In genomic region chr6:49273934-49274333, GRCm38 (mm10) we compare ENCODE assay signal across 30 mouse cellular contexts. TPM values are rescaled to one million over a fixed set of nuclear protein-coding genes. Genes with fewer than 3 reads are reported as not detected.
DNase-seq lines count a peak whose midpoint lies in the region; ATAC-seq lines count a peak whose summit lies in the region.
"Had no signal": no experiment of that assay in that cellular context is flagged by ENCODE, and none has a peak within 500 bp of the region (broad histone marks: within the 10 kb centered on the region; RNA-seq: fewer than 3 reads in every experiment).

No protein-coding gene starts in this region.

- no peaks in the 10 kb centered on the region for H3K27me3 ChIP-seq in hindbrain, embryonic 11.5 days (ENCODE audit: control insufficient read depth, insufficient read depth, low read length)
- H3K27me3 ChIP-seq in hindbrain, embryonic 13.5 days, result no peaks in the 10 kb centered on the region
- no peaks in the 10 kb centered on the region for H3K27me3 ChIP-seq in neural tube, embryonic 13.5 days
- H3K27me3 ChIP-seq: embryonic facial prominence, embryonic 15.5 days; forebrain, embryonic 12.5 days; heart, embryonic 15.5 days; hindbrain, embryonic 15.5 days; liver, embryonic 13.5 days; Patski had no signal

- peak; percentile 14 for DNase-seq in hindbrain, embryonic 11.5 days (ENCODE audit: low spot score)
- no peak for DNase-seq in neural tube, embryonic 10.5 days (ENCODE audit: extremely low spot score, low spot score)
- peak; percentile 61 for DNase-seq in ZHBTc4 (ENCODE audit: low read depth, low spot score)
- no peak for DNase-seq in right cerebral cortex, adult 2 months (ENCODE audit: low spot score in 2 of 2)
- DNase-seq in lung, adult 18-20 months, result no peak
- DNase-seq: adrenal gland, postnatal 36 days; cerebellum, adult 8-10 months; cerebellum, postnatal 25 days; gastrocnemius, postnatal 14 days; kidney, adult 2 months; kidney, postnatal 4 days; left cerebral cortex, postnatal 4 days; liver, embryonic 13.5 days; lung, embryonic 14.5 days; lung, postnatal 14 days; right cerebral cortex, adult 18-20 months; right cerebral cortex, postnatal 4 days; thymus, adult 2 months; thymus, postnatal 36 days had no signal

- 20% methylated on average over 4 of the region's 4 CpGs for WGBS in hindbrain, embryonic 11.5 days
- 17% methylated on average over 4 of the region's 4 CpGs for WGBS in hindbrain, embryonic 13.5 days
- 19% methylated on average over 4 of the region's 4 CpGs for WGBS in neural tube, embryonic 13.5 days

- H3K4me2 ChIP-seq in hindbrain, embryonic 11.5 days (replicated peaks; ENCODE audit: low read depth, low read length), result no peak overlapping the region
- no peak overlapping the region for H3K4me2 ChIP-seq in hindbrain, embryonic 13.5 days
- H3K4me2 ChIP-seq in neural tube, embryonic 13.5 days, result no peak overlapping the region
- H3K4me2 ChIP-seq: embryonic facial prominence, embryonic 15.5 days; forebrain, embryonic 12.5 days; heart, embryonic 15.5 days; hindbrain, embryonic 15.5 days; liver, embryonic 13.5 days; lung, embryonic 14.5 days had no signal

- no peaks in the 10 kb centered on the region for H3K9me3 ChIP-seq in hindbrain, embryonic 11.5 days (ENCODE audit: control insufficient read depth, low read length)
- H3K9me3 ChIP-seq in hindbrain, embryonic 13.5 days, result no peaks in the 10 kb centered on the region
- no peaks in the 10 kb centered on the region for H3K9me3 ChIP-seq in neural tube, embryonic 13.5 days
- H3K9me3 ChIP-seq: embryonic facial prominence, embryonic 10.5 days; embryonic facial prominence, embryonic 15.5 days; forebrain, embryonic 12.5 days; heart, embryonic 10.5 days; heart, embryonic 15.5 days; hindbrain, embryonic 15.5 days; liver, embryonic 13.5 days had no signal

- no peaks in the 10 kb centered on the region for H3K36me3 ChIP-seq in hindbrain, embryonic 11.5 days (ENCODE audit: control insufficient read depth, insufficient read depth, low read length)
- no peaks in the 10 kb centered on the region for H3K36me3 ChIP-seq in hindbrain, embryonic 13.5 days
- H3K36me3 ChIP-seq in neural tube, embryonic 13.5 days, result no peaks in the 10 kb centered on the region
- H3K36me3 ChIP-seq: embryonic facial prominence, embryonic 10.5 days; embryonic facial prominence, embryonic 15.5 days; forebrain, embryonic 12.5 days; G1E; heart, embryonic 10.5 days; heart, embryonic 15.5 days; hindbrain, embryonic 15.5 days; liver, embryonic 13.5 days had no signal

- H3K4me3 ChIP-seq in hindbrain, embryonic 11.5 days (ENCODE audit: low read depth, low read length), result no peak overlapping the region
- H3K4me3 ChIP-seq in hindbrain, embryonic 13.5 days, result no peak overlapping the region
- H3K4me3 ChIP-seq in neural tube, embryonic 13.5 days, result no peak overlapping the region
- H3K4me3 ChIP-seq: embryonic facial prominence, embryonic 10.5 days; embryonic facial prominence, embryonic 15.5 days; forebrain, embryonic 12.5 days; heart, embryonic 10.5 days; heart, embryonic 15.5 days; hindbrain, embryonic 15.5 days; liver, embryonic 13.5 days had no signal

- H3K27ac ChIP-seq in hindbrain, embryonic 11.5 days (ENCODE audit: low read depth, low read length), result no peak overlapping the region
- H3K27ac ChIP-seq in hindbrain, embryonic 13.5 days, result no peak overlapping the region
- no peak overlapping the region for H3K27ac ChIP-seq in neural tube, embryonic 13.5 days (replicated peaks)
- H3K27ac ChIP-seq: embryonic facial prominence, embryonic 10.5 days; embryonic facial prominence, embryonic 15.5 days; forebrain, embryonic 12.5 days; heart, embryonic 10.5 days; heart, embryonic 15.5 days; hindbrain, embryonic 15.5 days; kidney, postnatal 0 days; liver, embryonic 13.5 days had no signal

- ATAC-seq in hindbrain, embryonic 11.5 days (ENCODE audit: low FRiP score), result no peak
- ATAC-seq in hindbrain, embryonic 13.5 days (ENCODE audit: low FRiP score), result no peak
- ATAC-seq in neural tube, embryonic 13.5 days (ENCODE audit: low read depth), result no peak
- ATAC-seq: Patski had no signal

- no peaks in the 10 kb centered on the region; the same call in 1 of the 2 replicates for H3K4me1 ChIP-seq in hindbrain, embryonic 11.5 days (replicated peaks; ENCODE audit: control insufficient read depth, insufficient read depth, low read length)
- no peaks in the 10 kb centered on the region for H3K4me1 ChIP-seq in hindbrain, embryonic 13.5 days (replicated peaks)
- no peaks in the 10 kb centered on the region for H3K4me1 ChIP-seq in neural tube, embryonic 13.5 days (replicated peaks)
- H3K4me1 ChIP-seq: embryonic facial prominence, embryonic 15.5 days; heart, embryonic 10.5 days; heart, embryonic 15.5 days; hindbrain, embryonic 15.5 days; liver, embryonic 13.5 days had no signal

- H3K9ac ChIP-seq in hindbrain, embryonic 11.5 days (ENCODE audit: low read depth, low read length), result no peak overlapping the region
- no peak overlapping the region for H3K9ac ChIP-seq in hindbrain, embryonic 13.5 days
- 0 out of 2 replicates have a peak overlapping the region, but pooled peaks have one; percentile 8 for H3K9ac ChIP-seq in neural tube, embryonic 13.5 days
- H3K9ac ChIP-seq: embryonic facial prominence, embryonic 15.5 days; forebrain, embryonic 12.5 days; heart, embryonic 15.5 days; hindbrain, embryonic 15.5 days; liver, embryonic 13.5 days; lung, embryonic 14.5 days had no signal

RNA-seq across cellular contexts. Expression of gene Tra2a, which starts 10.1 kb away (rescaled TPM):
- polyA plus RNA-seq in hindbrain, embryonic 11.5 days (2014; fragmentation: Nextera tagmentation; extraction: Ambion mirVana), result 56.7 and 82.9 TPM in 2 replicates
- 133 and 143 TPM in 2 replicates for polyA plus RNA-seq in hindbrain, embryonic 13.5 days (2015; fragmentation: Nextera tagmentation; extraction: Ambion mirVana)
- 140 and 154 TPM in 2 replicates for polyA plus RNA-seq in neural tube, embryonic 13.5 days (2015; fragmentation: Nextera tagmentation; extraction: Ambion mirVana)

RNA-seq across cellular contexts. Expression of gene Ccdc126, which starts 45.1 kb away (rescaled TPM):
- 8.0 and 8.5 TPM in 2 replicates for polyA plus RNA-seq in hindbrain, embryonic 11.5 days (2014; fragmentation: Nextera tagmentation; extraction: Ambion mirVana)
- 8.0 and 8.9 TPM in 2 replicates for polyA plus RNA-seq in hindbrain, embryonic 13.5 days (2015; fragmentation: Nextera tagmentation; extraction: Ambion mirVana)
- polyA plus RNA-seq in neural tube, embryonic 13.5 days (2015; fragmentation: Nextera tagmentation; extraction: Ambion mirVana), result 8.8 and 11.6 TPM in 2 replicates

RNA-seq across cellular contexts. Expression of gene Igf2bp3, which starts 59.2 kb away (rescaled TPM):
- 132 and 133 TPM in 2 replicates for polyA plus RNA-seq in hindbrain, embryonic 11.5 days (2014; fragmentation: Nextera tagmentation; extraction: Ambion mirVana)
- polyA plus RNA-seq in hindbrain, embryonic 13.5 days (2015; fragmentation: Nextera tagmentation; extraction: Ambion mirVana), result 43.7 and 45.0 TPM in 2 replicates
- 40.9 and 47.2 TPM in 2 replicates for polyA plus RNA-seq in neural tube, embryonic 13.5 days (2015; fragmentation: Nextera tagmentation; extraction: Ambion mirVana)

Comparison
In these comparisons a context has a peak if more than half of its experiments do, and no peak if none do; other contexts are left out.
1. DNase-seq: peak in hindbrain, embryonic 11.5 days (single experiment) and ZHBTc4 (single experiment); none in neural tube, embryonic 10.5 days (single experiment), right cerebral cortex, adult 2 months (0 of 2) and lung, adult 18-20 months (0 of 2).